Mouse (Mus musculus) c-Kit-positive CD71-positive TER-119-negative erythroid progenitor cells, embryonic 14.5 days (primary cell): Measurements from ENCODE around the gene Cd86.

Source experiments
- DNase-seq: peaks from one replicate; pipeline ENCODE4 v3.0.0-alpha.2; 2013; ENCODE audit warnings: low read depth

Gene Cd86

DNA sequence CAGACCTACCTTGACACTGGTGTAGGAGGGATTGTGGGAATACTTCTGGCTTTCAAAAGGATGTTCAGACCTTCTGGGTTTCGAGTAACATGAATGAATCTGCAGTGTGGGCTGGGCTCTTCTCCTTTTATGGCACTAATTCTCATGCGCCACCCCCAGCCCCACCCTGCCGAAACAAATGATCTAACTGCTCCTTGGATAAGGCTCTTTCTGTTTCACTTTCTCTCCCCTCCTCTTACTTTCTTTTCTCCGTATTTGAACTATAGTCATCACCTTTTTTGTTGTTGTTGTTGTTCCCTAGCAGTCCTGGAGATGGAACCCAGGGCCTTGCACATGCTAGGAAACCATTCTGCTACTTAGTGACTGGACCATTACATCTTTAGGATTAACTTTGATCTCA lies 67.6 kb downstream of the Cd86 start:
- DNase-seq, result no peak

DNA sequence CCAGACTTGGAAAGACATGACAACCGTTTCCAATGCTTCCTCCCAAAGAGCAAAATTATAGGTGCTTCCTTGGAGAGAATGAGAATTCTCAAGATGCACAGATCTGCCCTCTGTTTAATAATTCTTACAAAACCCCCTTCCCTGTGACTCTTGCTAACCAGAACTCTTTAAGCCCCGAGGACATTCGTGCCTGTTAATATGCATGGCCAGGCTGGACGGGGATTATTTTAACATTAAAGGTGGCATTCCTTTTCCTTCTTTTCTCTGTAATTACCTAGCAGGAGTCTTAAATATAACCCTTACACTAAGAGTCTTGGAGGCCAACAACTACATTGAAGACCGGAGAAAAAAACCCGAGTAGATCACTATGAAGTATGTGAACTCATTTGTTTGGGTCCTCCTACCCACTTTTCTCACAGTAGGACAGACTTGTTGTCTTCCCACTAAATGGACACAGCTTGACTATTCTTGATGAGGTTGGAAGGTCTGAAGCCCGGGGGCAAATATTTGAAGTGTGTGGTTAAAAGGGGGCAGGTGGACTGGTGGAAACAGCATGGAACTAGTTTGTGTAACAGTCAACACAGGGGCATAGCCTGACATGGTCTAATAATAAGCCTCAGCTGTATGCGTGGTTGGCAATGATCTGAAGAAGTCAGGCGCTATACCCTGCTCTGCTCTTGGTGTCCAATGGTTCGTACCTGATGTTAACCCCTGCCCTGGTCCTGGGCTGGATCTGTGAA lies 69.0 kb downstream of the Cd86 start:
- no peak for DNase-seq

DNA sequence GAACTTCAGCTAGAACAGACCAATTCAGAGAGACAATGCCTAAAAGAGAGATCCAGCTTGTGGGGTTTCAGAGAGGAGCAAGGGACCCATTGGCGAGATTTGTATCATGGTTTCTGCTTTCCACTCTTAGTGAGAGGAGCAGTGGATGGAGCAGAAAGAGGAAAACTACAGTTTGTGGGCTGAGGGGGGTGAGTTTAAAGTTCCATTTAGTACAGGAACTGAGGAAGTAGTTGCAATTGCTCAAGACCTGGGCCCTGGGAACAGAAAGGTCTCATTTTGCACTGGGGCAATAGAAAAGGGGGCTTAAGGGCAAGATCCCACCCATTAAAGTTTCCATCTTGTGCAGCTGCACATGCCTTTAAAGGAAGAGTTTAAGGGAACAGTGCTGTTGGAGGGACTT lies 76.0 kb downstream of the Cd86 start:
- no peak for DNase-seq

DNA sequence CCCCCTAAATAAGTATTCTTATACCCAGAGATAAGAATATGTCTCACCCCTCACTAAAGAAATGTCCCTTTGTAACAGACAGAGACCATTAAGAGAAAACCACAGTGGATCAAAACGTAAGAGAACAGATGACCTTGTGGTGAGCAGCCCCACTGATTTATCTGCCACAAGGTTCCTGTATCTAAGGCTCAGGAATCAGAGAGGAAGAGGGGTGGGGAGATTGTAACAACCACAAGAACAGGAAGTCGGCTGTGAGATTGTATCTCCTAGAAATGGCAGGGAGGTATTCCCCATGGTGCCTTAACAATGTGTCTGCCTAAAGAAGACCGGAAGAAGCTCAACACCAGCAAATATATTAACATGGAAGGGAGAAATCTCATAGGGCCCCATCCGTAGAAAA lies 77.9 kb downstream of the Cd86 start:
- no peak for DNase-seq

DNA sequence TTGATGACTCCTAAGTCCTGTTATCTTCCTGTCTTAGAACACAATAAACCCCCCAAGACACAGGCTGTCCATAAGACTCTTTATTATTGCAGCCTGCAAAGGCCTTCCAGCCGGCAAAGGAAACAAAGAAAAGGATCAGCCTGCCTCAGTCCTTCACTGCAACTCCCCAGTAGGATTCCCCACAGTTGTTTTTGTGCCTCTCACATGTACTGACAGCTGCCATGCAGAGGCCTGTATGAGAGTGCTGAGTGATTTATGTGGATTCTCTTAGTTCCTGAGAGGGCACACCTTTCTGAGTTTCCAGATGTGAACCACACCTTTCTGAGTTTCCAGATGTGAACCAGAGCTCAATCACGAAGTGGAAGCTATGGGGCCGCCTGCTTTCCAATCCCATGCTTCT lies 83.8 kb downstream of the Cd86 start:
- DNase-seq, result no peak

DNA sequence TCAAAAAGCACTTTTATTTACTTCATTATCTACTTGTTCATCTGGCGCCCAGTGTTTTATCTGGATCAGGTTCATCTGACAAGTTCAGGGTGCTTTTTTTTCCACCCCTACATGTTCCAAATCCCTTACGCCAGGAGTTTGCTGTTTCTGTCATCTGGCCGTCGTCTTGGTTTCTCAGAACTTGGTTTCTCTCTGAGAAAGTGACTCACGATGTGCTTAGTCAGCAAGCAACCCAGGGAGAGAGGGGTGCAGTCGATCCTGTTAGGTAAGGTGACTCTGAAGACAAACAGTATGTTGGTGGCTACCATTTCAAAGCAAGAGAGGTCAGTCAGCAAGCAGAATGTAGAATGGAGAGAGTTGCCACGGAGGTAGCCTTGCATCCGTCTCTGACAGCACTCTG lies 93.9 kb downstream of the Cd86 start:
- no peak for DNase-seq

DNA sequence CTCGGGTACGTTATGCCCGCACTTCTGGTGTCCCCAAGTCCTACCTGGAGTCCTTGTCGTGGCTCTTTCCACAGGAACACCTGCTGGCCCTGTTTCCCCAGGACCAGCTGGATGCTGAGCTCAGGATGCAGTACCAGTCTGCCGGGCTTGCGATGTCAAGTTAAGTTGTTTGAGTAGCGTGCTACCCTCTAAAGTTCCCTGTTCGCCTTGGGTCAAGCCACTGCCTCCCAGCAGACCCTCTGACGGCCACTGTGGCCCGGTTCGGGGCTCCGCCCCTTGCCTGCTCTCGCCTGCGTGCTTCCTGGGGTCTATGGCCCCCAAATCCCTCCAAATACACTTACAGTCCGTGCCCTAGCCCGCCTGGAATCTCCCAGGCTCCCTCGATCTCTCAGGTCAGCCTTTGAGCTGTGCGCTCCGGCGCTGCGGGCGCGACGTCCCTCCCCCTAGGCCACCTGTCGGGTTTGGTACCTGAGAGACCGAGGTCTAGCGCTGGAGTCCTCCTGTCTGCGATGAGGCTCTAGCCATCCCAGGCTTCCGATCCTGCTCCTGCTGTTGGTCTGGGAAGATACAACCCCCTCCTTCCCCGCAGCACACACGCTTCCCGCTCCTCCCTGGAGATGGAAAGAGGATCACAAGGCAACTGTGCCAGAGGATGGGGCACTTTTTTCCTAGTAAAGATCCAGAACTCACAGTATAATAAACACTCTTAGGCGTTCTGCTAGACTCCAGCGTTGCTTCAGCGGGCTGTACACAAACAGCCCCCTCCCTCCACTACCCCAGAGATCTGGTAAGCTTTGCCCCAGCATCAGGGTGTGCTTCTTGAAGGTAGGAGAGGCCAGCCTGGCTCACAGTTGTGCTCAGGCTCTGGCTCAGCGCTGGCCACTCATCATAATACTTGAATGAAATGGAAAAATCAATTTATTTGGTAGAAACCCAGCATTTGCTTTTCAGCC lies 104.2 kb downstream of the Cd86 start, which contains the start of gene Casr:
Casr (minus strand) TSS at position 756 of the 953 bp plus-strand sequence.
- DNase-seq, result no peak

DNA sequence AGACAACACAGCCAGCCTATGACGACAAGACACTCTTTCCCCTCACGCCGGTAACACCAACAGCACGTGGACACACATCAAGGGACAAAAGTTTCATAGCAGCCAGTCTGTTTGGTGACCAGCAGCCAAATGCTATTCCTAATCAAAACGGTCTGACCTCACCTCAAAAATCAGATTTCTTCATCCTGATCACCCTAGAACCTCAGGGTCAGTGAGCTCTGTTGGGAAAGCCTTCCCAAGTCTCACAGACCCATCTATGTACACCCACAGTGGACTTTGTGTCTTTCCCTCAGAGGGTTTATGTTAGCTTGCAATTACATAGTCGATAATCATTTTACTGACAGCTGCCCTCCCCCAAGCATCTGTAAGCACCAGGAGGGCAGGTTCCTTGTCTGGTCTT lies 106.3 kb downstream of the Cd86 start:
- no peak for DNase-seq

DNA sequence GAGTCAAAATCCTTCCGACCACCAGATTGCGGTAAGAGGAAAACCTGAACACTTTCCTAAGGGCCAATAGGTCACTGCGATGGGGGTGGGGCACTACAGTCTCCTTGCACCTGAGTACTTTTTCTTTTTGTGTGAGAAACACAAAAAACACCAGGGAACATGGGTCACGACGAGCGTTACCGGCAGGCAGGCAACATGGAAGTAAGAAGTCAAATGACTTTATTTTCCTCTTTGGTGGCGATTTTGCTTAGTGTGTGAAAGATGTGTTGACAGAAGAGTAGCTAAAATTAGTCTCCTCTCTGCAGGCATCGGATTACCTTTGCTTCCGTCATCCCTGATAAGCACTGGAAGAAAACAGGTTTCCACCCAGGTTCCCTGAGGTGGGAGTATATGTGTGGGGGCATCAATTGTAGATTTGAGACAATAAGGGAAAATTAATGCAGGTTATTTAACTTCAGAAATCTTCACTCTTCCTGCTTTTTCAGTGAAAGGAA lies 110.2 kb downstream of the Cd86 start:
- no peak for DNase-seq
